Mouse (Mus musculus) hindbrain, embryonic 14.5 days (tissue): ENCODE measurements around the gene Tamm41. TPM values are rescaled to one million over a fixed set of nuclear protein-coding genes. Genes with fewer than 3 reads are reported as not detected.

Source experiments
- ATAC-seq: fragments of 200-750 bp; cut with Nextera tagmentation; 2 replicates; pipeline ENCODE4 v1.8.0; 2017; ENCODE audit warnings: moderate number of reproducible peaks, mild to moderate bottlenecking, moderate TSS enrichment, moderate library complexity; ENCODE audit not compliant: low FRiP score
- DNase-seq: peaks from one replicate; pipeline ENCODE4 v3.0.0-alpha.2; 2015; ENCODE audit warnings: low spot score
- H3K27ac ChIP-seq: fragments of 300-500 bp; sonication (generic); 2 replicates; pipeline ENCODE4 v1.5.1; 2014; ENCODE audit warnings: mild to moderate bottlenecking, moderate library complexity
- H3K27me3 ChIP-seq: fragments of 300-500 bp; sonication (generic); 2 replicates; pipeline ENCODE4 v1.6.1; 2014; ENCODE audit warnings: mild to moderate bottlenecking, low read length, mixed read lengths; ENCODE audit not compliant: control insufficient read depth, insufficient read depth
- H3K36me3 ChIP-seq: fragments of 300-500 bp; sonication (generic); replicated peaks from 2 replicates; pipeline ENCODE4 v1.6.1; 2014; ENCODE audit not compliant: control insufficient read depth, insufficient read depth
- H3K4me1 ChIP-seq: fragments of 300-500 bp; sonication (generic); replicated peaks from 2 replicates; pipeline ENCODE4 v1.6.1; 2014; ENCODE audit warnings: antibody characterized with exemption, low read length, mixed read lengths; ENCODE audit not compliant: control insufficient read depth, insufficient read depth
- H3K4me2 ChIP-seq: fragments of 300-500 bp; sonication (generic); replicated peaks from 2 replicates; pipeline ENCODE4 v1.6.1; 2014; ENCODE audit warnings: mild to moderate bottlenecking, moderate library complexity
- H3K4me3 ChIP-seq: fragments of 300-500 bp; sonication (generic); replicated peaks from 2 replicates; pipeline ENCODE4 v1.5.1; 2014; ENCODE audit warnings: mild to moderate bottlenecking, low read length
- H3K9ac ChIP-seq: fragments of 300-500 bp; sonication (generic); 2 replicates; pipeline ENCODE4 v1.6.1; 2014
- H3K9me3 ChIP-seq: fragments of 300-500 bp; sonication (generic); 2 replicates; pipeline ENCODE4 v1.6.1; 2016; ENCODE audit warnings: low read length; ENCODE audit not compliant: control insufficient read depth
- WGBS: fragments of 180-500 bp; shearing (Covaris S2); extraction: QIAGEN DNeasy Blood & Tissue Kit; methylation state at CpG from one replicate; pipeline ENCODE4 v1.1.7; 2014; 5-methylcytosine and 5-hydroxymethylcytosine counted together
- polyA plus RNA-seq: library from polyadenylated mRNA; unstranded; fragments of >200 nt; fragmentation: Nextera tagmentation; extraction: Ambion mirVana; gene quantifications from 2 replicates; pipeline ENCODE4 v1.2.1, GENCODE M21; 2014

Tamm41 gene
- polyA plus RNA-seq, 1 experiment from 2014 or later, result 51.8 TPM

DNA sequence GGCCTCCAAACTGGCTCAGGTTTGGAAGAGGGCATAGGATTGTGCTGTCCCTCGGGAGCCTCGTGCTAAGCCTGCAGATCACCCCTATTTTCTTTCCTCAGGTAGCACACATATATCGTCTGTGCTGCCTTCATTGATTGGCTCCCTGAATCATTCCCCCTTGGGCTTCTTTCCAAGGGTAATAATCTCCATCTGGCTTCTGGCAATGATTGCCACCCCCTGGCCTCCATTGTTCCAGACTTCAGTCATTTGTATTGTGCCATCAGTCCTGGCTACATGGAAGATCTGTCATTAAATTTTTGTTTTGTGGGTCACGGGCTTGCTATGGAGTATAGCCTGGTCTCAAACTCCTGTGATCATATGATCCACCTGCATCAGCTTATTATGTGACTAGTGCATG lies 17.8 kb upstream of the Tamm41 start:
- Histone ChIP-seq H3K9ac (no peak overlapping the region), H3K27me3 (no peaks in the 10 kb centered on the region), H3K4me2 (no peak overlapping the region), H3K27ac (no peak overlapping the region), H3K36me3 (no peaks in the 10 kb centered on the region), H3K4me1 (peaks cover 16% of the 10 kb centered on the region; the same call in 1 of the 2 replicates), H3K4me3 (no peak overlapping the region), H3K9me3 (no peaks in the 10 kb centered on the region)
- WGBS, result 69% methylated on average over 4 of the region's 4 CpGs
- ATAC-seq, result no peak
- DNase-seq, result no peak

GRCm38 (mm10) chr6:115051586-115052197 lies 14.0 kb upstream of the Tamm41 start:
- Histone ChIP-seq H3K4me3 (no peak overlapping the region), H3K4me1 (0 out of 2 replicates have a peak, but pooled peaks cover 3% of the 10 kb centered on the region), H3K27me3 (no peaks in the 10 kb centered on the region), H3K27ac (no peak overlapping the region), H3K9ac (no peak overlapping the region), H3K4me2 (no peak overlapping the region), H3K9me3 (no peaks in the 10 kb centered on the region), H3K36me3 (no peaks in the 10 kb centered on the region)
- ATAC-seq (no peak), DNase-seq (no peak)
- 64% methylated on average over 6 of the region's 6 CpGs for WGBS

DNA sequence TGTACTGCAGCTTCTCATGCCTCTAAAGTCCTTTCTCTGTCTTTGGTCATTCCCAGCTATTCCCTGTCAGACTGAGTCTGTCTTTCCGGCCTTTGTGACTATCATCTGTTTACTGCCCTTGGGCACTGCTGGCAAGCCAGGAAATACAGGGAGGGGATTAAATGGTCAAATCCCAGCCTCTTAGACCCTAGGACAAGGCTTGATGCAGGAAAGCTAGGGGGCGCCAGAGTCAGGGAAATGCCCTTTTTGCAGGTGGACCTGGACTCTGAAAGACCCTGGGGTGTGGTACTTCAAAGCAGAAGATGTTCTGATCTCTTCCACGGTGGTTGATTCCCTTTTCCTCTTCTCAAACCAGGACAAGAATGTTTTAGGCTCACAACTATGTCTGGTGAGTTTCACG lies 11.3 kb upstream of the Tamm41 start:
- DNase-seq (peak; percentile 70), ATAC-seq (no peak)
- H3K9me3 ChIP-seq, result no peaks in the 10 kb centered on the region
- no peaks in the 10 kb centered on the region for H3K36me3 ChIP-seq
- H3K4me3 ChIP-seq, result no peak overlapping the region
- no peak overlapping the region for H3K9ac ChIP-seq
- WGBS, result 25% methylated on average over 4 of the region's 4 CpGs
- no peaks in the 10 kb centered on the region for H3K4me1 ChIP-seq
- H3K27ac ChIP-seq, result no peak overlapping the region
- H3K4me2 ChIP-seq, result no peak overlapping the region
- no peaks in the 10 kb centered on the region for H3K27me3 ChIP-seq

DNA sequence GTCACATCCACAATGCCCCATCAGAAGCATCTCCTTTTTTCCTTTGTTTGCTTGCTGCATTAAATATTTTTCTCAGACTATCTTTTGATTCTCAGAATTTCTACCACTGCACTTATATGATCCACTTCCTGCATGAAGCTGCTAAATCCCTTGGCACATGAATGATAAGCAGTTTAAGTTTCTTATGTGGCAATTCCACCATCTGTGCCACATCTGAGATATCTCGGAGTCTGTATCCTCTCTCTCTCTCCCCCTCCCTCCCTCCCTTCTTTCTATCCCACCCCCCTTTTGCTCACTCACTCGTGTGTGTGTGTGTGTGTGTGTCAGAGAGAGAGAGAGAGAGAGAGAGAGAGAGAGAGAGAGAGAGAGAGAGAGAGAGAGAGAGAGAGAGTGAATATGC lies 10.1 kb upstream of the Tamm41 start:
- Histone ChIP-seq H3K9ac (no peak overlapping the region), H3K9me3 (no peaks in the 10 kb centered on the region), H3K4me2 (no peak overlapping the region), H3K4me1 (no peaks in the 10 kb centered on the region), H3K27ac (no peak overlapping the region), H3K27me3 (no peaks in the 10 kb centered on the region), H3K36me3 (no peaks in the 10 kb centered on the region), H3K4me3 (no peak overlapping the region)
- DNase-seq (no peak), ATAC-seq (no peak)
- 55% methylated on average over 2 of the region's 2 CpGs for WGBS

- Histone ChIP-seq H3K4me2 (no peak overlapping the region), H3K9me3 (no peaks in the 10 kb centered on the region), H3K27me3 (no peaks in the 10 kb centered on the region), H3K4me3 (no peak overlapping the region), H3K4me1 (no peaks in the 10 kb centered on the region), H3K27ac (no peak overlapping the region), H3K9ac (no peak overlapping the region), H3K36me3 (no peaks in the 10 kb centered on the region)
- WGBS, result 79% methylated on average over 1 of the region's 1 CpGs
- no peak for ATAC-seq
- no peak for DNase-seq
Measured at GRCm38 (mm10) chr6:115046064-115046463, 8.4 kb upstream of the Tamm41 start.

DNA sequence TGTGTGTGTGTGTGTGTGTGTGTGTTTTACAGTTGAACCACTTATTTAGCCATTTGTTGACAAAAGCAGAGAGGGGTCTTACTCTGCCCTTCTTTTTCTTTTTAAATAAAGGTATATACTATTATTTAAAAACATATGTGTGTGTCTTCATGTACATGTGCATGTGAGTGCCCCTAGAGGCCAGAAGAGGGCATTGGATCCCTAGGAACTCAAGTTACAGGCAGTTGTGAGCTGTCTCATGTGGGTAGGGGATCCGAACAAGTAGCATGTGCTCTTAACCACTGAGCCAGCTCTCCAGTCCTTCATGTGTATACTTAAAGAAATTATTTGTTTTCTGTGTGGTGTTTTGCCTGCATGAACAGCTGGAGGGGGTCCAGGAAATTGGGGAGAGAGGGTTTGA lies 7.0 kb upstream of the Tamm41 start:
- Histone ChIP-seq H3K4me3 (no peak overlapping the region), H3K27me3 (no peaks in the 10 kb centered on the region), H3K27ac (peak overlapping the region; percentile 62; the same call in 1 of the 2 replicates), H3K9ac (no peak overlapping the region), H3K4me1 (no peaks in the 10 kb centered on the region), H3K4me2 (no peak overlapping the region), H3K9me3 (no peaks in the 10 kb centered on the region), H3K36me3 (no peaks in the 10 kb centered on the region)
- ATAC-seq (no peak), DNase-seq (no peak)
- 54% methylated on average over 1 of the region's 1 CpGs for WGBS

DNA sequence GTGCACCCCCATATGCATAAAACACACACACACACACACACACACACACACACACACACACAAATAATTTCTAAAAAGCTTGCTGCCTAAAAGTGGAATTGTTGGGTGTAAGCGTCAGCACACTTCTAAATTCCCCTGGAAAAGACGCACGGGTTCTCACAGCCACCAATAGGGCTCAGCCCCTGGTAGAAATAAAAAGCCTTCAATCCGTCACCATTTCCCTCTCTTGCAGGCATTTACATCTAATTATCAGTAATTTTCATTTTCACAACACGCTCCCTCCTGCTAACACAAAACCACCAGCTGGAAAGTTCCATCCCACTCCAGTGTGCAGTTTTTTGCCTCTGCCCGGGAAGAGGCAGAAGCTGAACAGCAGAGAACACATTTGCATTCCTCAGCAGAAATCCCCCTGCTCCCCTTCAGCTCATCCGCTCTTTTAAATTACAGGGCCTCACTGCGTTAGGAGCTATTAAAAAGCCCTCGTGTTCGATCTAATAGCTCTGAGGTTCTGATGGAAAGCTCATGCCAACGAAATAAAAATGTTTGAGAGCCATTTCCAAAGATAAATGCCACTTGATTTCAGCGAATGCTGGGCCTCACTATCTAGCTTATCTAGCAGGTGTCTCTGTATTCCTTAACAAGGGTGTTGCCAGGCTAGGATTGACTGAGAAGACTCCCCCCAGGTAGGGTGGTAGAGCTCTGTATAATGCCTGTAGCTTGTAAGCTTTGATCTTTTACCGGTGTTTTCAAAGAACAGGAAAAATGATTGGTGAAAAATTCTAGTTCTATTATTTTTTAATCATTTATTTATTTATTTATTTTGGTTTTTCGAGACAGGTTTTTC lies 6.2 kb upstream of the Tamm41 start:
- DNase-seq (peak; percentile 35), ATAC-seq (peak; percentile 64; the same call in 1 of the 2 replicates)
- H3K9me3 ChIP-seq, result no peaks in the 10 kb centered on the region
- no peaks in the 10 kb centered on the region for H3K36me3 ChIP-seq
- 60% methylated on average over 14 of the region's 14 CpGs for WGBS
- no peaks in the 10 kb centered on the region for H3K4me1 ChIP-seq
- peak overlapping the region; percentile 62 for H3K27ac ChIP-seq
- H3K4me2 ChIP-seq, result no peak overlapping the region
- H3K9ac ChIP-seq, result no peak overlapping the region
- H3K4me3 ChIP-seq, result no peak overlapping the region
- H3K27me3 ChIP-seq, result no peaks in the 10 kb centered on the region

DNA sequence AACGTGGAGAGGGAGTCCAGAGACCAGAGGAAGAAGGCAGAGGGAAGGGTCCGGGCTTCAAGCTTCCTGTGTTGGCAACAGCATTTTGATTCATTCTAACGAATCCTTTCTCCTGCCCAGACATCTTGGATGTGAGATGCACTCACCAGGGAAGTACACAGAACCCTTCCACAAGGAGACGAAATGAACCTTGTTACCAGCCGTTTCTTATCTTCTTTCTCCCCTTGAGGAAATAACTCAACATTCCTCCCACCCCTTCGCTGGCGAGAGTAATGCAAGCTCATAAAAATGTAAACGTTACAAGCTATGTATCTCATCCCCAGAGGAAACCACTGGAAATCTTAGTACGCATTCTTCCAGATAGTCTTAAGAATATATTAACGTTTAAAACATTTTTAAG lies 4.9 kb upstream of the Tamm41 start:
- Histone ChIP-seq H3K27ac (no peak overlapping the region), H3K4me1 (no peaks in the 10 kb centered on the region), H3K4me3 (no peak overlapping the region), H3K9me3 (no peaks in the 10 kb centered on the region), H3K27me3 (no peaks in the 10 kb centered on the region), H3K36me3 (no peaks in the 10 kb centered on the region), H3K9ac (no peak overlapping the region), H3K4me2 (no peak overlapping the region)
- DNase-seq (no peak), ATAC-seq (no peak)
- WGBS, result 67% methylated on average over 10 of the region's 10 CpGs

DNA sequence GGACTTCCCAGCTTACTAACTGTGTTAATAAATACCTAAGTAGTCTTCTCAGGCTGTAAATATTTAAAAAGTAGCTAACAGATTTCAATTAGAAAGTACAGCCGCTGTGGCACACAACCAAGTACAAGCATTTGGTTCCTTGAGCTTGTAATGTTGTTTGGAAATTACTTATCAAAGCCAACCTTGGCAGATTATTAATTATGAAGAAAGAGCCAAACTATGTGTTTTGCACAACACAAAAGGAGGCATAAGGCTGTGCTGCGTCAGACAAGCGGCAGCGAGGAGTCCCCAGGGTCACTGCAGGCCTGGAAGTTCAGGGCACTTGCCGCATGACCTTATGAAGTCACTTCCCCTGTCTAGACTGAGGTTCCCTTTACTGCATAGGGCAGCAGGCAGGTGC lies 4.2 kb downstream of the Tamm41 start:
- H3K27ac ChIP-seq, result no peak overlapping the region
- DNase-seq (no peak), ATAC-seq (no peak)
- peaks cover 50% of the 10 kb centered on the region for H3K36me3 ChIP-seq
- H3K4me1 ChIP-seq, result peaks cover 7% of the 10 kb centered on the region
- H3K9ac ChIP-seq, result no peak overlapping the region
- no peaks in the 10 kb centered on the region for H3K9me3 ChIP-seq
- H3K4me2 ChIP-seq, result no peak overlapping the region
- no peaks in the 10 kb centered on the region for H3K27me3 ChIP-seq
- no peak overlapping the region for H3K4me3 ChIP-seq
- WGBS, result 97% methylated on average over 5 of the region's 5 CpGs
